Mouse (Mus musculus): ENCODE results near the gene Arpc4.

Gene Arpc4

DNA sequence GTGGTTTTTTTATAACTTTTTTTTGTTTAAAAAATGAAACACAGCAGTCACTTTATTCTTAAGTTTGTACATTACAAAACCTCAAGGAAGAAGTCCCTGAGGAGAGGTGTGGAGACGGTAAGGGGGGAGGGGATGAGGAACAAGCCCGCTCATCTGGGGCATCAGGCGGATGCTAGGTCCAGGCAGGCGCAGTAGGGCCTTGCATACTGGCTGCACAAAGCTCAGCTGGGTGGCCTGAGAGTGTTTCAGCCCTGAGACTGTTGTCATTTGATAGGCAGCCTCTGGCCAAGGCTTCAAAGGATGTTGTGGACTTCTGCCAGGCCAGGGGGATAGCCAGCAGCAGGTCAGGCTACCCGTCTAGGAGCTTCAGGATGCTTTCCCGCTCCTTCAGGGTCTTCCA, 11.3 kb upstream of the Arpc4 start:
- DNase-seq, result no peak

GRCm38 (mm10) chr6:113367574-113367973, 10.3 kb upstream of the Arpc4 start:
- DNase-seq, result no peak

DNA sequence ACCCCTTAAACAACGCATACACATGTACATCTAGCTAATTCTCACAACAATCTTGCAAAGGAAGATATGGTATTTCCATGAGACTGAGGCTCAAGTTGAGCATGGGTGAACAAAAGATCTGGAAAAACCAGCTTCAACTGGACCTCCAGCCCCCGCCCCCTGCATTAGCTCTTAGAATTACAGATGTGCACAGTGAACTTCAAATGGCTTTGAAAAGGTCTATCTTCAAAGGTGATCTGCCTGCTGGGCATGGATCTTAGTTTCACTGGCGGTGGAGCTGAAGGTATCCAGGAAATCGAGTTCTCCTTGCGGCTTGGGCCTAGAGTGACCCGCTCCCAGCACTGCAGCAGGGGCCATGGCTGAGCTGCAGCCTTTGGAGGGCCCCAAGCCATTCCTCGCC, 9.8 kb upstream of the Arpc4 start:
- no peak for DNase-seq

- DNase-seq, result no peak
Measured at GRCm38 (mm10) chr6:113368577-113368976, 9.3 kb upstream of the Arpc4 start.

DNA sequence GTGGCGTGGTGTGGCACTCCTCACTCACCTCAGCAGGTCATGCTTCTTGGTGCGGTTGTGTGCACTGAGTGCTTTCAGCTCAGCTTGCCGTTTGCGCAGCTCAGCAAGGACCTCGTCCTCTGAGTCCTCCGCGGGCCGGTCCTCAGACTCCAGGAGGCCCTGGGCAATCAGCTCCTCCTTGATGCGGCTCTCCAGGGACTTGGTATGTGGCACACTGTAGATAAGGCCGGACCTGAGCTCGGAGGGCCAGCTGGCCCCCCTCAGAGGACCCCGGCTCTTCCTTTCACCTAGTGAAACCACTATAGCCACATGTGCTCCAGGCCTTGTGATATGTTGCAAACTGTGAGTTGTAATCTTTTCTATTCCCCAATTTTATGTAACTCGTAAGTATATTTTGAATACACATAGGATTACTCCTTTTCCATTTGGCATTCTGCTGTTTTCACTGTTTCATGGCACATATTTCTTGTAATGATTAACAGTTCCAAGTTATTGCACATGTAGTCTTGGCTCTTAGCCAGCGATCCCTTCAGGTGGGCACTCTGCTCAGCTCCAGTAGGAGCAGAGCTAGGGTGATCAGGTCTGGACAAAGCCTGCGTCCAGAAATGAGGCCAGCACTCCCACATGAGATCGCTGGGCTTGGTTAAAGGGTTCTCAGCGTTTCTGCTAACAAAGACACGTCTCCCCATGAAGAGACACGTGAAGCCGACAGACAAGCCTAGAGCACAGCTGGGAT, 7.6 kb upstream of the Arpc4 start:
- no peak for DNase-seq

DNA sequence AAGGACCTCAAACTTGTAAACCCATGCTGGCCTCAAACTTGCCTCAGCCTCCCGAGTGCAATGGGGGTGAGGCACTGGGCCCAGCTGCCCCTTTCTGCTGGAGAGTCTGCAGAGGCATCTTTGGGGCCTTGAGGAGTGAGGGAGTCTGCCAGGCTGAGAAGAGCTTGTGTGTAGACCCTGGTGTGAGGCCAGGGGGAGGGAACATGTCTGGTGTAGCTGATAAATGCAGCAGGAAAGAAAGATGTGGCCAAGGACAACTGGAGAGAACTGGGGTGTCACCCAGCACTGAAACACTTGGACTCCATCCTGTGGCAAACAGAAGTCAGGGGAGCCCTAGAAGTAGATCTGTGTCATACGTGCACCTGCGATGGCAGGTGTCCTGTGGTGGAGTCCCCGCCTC, 4.4 kb upstream of the Arpc4 start:
- no peak for DNase-seq

DNA sequence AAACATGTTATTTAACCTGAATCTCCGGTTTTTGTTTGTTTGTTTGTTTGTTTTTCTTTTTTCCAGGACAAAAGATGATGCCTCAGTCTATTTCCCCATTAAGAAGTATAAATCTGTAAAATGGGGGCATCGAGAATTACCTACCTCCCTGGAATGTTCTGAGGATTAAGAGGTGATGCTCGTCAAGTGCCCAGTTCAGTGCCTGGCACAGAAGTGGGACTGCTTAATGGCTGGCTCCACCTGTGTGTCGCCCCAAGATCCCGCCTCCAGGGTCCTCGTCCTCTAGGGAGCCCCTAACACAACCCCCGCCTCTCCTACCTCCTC, 781 bp upstream of the Arpc4 start:
- DNase-seq, result no peak

- no peak for DNase-seq
Measured at GRCm38 (mm10) chr6:113379246-113379645, 1.3 kb downstream of the Arpc4 start.

DNA sequence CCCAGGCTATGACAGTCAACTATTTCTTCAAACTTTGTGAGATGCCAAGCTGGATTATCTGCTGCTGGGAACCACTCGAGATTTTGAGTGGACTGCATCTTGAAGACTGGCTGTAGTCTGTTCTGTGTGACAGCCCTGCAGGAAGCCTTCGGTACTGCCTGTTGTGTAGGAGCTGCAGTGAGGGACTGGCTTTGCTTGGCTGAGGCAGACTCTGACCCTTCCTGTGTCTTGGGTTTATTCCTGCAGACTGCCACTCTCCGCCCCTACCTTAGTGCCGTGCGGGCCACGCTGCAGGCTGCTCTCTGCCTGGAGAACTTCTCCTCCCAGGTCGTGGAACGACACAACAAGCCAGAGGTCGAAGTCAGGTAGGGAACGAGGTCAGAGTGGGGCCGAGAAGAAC, 2.6 kb downstream of the Arpc4 start:
- no peak for DNase-seq

DNA sequence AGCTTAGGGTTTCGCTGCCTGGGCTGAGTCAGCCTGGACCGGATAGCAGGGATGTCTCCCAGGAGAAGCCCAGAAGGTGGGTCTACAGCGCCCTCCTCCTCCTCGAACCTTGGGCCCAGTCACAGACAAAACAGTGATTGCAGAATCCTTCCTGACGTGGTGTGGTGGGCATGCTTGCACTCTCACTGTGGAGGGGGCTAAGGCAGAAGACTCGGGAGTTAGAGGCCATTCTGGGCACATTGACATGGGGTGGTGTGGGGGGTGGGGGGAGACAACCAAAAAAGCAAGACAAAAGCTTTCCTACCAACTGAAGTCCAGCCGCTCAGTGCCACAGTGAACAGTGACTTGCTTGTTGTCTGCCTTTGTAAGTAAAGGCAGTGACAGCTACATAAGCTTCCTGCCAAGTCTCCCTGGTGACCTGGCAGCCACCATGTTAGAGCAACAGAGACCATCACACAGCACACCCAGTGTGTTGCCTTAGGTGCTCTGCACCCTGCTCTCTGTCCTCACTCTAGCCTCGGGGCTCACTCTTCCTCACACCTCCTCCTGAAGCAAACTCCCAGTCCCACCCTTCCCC, 6.5 kb downstream of the Arpc4 start:
- DNase-seq, result no peak

DNA sequence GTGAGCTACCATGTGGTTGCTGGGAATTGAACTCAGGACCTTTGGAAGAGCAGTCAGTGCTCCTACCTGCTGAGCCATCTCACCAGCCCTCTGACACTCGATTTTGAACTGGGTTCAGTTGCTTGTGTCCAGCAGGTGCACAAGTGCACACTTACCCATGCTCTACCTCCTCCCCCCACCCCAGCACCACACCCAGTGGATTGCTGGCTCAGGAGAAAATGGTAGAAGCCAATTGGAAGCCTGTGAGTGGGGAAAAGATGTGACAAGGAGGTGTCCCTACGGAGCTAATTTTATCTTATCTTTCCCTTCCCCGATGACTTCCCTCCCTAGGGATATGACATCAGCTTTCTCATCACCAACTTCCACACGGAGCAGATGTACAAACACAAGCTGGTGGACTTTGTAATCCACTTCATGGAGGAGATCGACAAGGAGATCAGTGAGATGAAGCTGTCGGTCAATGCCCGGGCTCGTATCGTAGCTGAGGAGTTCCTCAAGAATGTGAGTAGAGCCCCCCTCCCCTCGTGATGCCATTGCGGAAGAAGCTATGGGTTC, 7.3 kb downstream of the Arpc4 start:
- no peak for DNase-seq

GRCm38 (mm10) chr6:113386025-113386424, 8.1 kb downstream of the Arpc4 start:
- DNase-seq, result no peak

- DNase-seq, result no peak
Measured at GRCm38 (mm10) chr6:113388960-113389359, 11.0 kb downstream of the Arpc4 start, which contains the start of gene Ttll3. TSS of gene Ttll3 (plus strand) at chr6:113389260.

GRCm38 (mm10) chr6:113390715-113391114, 12.8 kb downstream of the Arpc4 start:
- no peak for DNase-seq

DNA sequence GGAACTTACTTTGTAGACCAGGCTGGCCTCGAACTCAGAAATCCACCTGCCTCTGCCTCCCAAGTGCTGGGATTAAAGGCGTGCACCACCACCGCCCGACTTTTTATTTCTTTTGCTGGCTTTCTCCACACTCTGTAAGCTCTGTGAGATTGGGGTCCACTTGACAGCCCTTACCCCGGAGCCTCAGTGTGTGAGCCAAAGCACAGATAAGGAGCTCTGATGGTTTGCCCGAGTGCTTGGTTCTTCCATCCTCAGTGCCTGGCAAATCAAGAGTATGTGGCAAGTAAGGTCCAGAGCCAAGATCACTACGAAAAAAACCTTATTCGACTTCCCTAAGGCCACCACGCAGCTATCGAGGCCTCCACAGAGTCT, 14.1 kb downstream of the Arpc4 start:
- DNase-seq, result no peak

DNA sequence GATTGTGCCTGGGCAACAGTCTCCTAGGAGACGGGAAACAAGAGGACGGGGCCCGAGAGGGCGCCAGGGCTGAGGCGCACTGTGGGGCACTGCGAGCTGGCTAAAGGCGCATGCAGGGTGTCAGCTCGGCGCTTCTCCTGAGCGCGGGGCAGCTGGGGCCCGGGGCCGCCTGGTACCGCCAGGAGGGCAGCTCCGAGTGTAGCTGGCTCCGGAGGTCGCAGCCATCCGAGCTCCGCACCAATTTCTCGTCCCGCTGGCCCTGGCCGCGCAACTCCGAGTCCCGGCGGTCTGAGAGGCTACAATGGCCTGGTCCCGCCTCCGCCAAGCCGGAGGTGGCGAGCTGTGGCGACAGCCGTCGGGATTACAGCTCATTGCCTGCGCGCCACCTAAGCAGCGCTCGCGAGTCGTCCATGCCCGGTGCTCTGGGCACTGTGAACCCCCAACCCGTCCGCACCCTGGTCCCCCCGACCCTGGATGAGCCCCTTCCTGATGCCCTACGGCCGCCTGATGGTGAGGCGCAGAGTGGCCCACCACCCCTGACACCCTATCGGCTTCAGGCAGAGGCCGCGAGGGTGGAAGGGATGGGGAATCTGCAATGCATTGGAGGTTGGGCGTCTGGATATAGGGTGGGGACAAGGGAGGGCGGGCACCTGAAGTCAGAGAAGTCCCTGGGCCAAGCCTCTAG, 14.6 kb downstream of the Arpc4 start:
- peak; percentile 53 for DNase-seq

- no peak for DNase-seq
Measured at GRCm38 (mm10) chr6:113393951-113394350, 16.0 kb downstream of the Arpc4 start.

- DNase-seq, result no peak
Measured at GRCm38 (mm10) chr6:113394811-113395210, 16.9 kb downstream of the Arpc4 start.

GRCm38 (mm10) chr6:113395501-113395900, 17.6 kb downstream of the Arpc4 start:
- DNase-seq, result no peak

DNA sequence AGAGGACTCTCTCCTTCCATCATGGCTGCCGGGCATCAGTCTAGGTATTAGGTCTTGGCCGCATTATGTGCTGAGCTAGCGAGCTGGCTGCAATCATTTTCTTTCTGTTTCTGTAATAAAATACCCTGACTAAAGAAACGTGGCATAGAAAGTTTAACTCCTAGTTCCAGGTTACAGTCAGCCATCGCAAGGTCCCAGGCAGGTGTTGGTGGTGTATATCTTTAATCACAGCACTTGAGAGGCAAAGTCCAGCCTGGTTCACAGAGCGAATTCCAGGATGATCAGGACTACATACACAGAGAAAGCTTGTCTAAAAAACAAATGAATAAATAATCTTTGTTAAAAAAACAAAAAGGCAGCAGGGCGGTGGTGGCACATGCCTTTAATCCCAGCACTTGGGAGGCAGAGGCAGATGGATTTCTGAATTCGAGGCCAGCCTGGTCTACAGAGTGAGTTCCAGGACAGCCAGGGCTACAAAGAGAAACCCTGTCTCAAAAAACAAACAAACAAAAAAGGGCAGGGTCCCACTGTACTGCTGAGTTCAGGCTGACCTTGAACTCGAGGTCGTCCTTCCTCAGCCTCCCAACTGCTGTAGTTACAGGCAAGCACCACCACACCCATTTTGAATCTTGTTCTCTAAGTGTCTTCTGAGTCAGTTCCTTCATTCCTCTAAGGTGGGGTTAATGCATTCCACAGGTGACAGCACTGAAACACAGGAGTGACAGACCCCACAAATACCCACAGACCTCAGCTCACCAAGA, 18.5 kb downstream of the Arpc4 start:
- no peak for DNase-seq

- DNase-seq, result no peak
Measured at GRCm38 (mm10) chr6:113402094-113402493, 24.2 kb downstream of the Arpc4 start.

GRCm38 (mm10) chr6:113404649-113405448, 26.9 kb downstream of the Arpc4 start:
- no peak for DNase-seq

DNA sequence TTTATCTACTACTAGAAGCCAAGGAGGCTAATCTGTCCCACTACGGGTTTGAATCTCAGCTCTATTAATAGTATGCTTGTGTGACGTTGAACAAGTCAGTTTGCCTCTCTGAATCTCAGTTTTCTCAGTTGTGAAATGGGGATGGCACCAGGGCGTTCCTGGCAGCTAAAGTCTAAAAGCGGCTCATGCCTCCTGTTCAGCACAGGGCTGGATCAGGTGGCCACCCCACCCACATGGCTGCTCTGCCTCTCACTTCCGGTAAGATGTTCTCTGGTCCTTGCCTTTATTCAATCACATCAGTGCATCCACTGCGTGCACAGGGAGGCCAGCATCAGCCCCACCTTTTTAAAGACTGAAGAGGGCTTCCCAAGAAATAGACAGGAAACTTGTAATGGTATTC, 27.6 kb downstream of the Arpc4 start:
- peak; percentile 58 for DNase-seq

Data from right cerebral cortex, postnatal 25 days (tissue).